Mouse (Mus musculus) liver, postnatal 0 days (tissue): Measurements from ENCODE around the gene Rad51b. TPM values are rescaled to one million over a fixed set of nuclear protein-coding genes. Genes with fewer than 3 reads are reported as not detected.

Experiments
- ATAC-seq: fragments of 200-750 bp; cut with Nextera tagmentation; 2 replicates; pipeline ENCODE4 v1.8.0; 2017; ENCODE audit warnings: mild to moderate bottlenecking, moderate library complexity
- DNase-seq: peaks from one replicate; pipeline ENCODE4 v3.0.0-alpha.2; 2016
- H3K27ac ChIP-seq: fragments of 300-500 bp; sonication (generic); 2 replicates; pipeline ENCODE4 v1.5.1; 2014; ENCODE audit warnings: antibody characterized with exemption, moderate library complexity, mild to moderate bottlenecking, low read depth
- H3K27me3 ChIP-seq: fragments of 300-500 bp; sonication (generic); 2 replicates; pipeline ENCODE4 v1.6.1; 2014; ENCODE audit warnings: low read length, control low read depth, mixed read lengths; ENCODE audit not compliant: insufficient read depth
- H3K36me3 ChIP-seq: fragments of 300-500 bp; sonication (generic); replicated peaks from 2 replicates; pipeline ENCODE4 v1.6.1; 2014; ENCODE audit warnings: mild to moderate bottlenecking, control low read depth, low read length, moderate library complexity, mixed read lengths; ENCODE audit not compliant: insufficient read depth
- H3K4me1 ChIP-seq: fragments of 300-500 bp; sonication (generic); 2 replicates; pipeline ENCODE4 v1.6.1; 2014; ENCODE audit warnings: antibody characterized with exemption, mild to moderate bottlenecking, control low read depth; ENCODE audit not compliant: insufficient read depth
- H3K4me2 ChIP-seq: fragments of 300-500 bp; sonication (generic); 2 replicates; pipeline ENCODE4 v1.6.1; 2014; ENCODE audit warnings: low read depth, mild to moderate bottlenecking, low read length, moderate library complexity, mixed read lengths
- H3K4me3 ChIP-seq: fragments of 300-500 bp; sonication (generic); 2 replicates; pipeline ENCODE4 v1.5.1; 2014; ENCODE audit warnings: low read depth, low read length
- H3K9ac ChIP-seq: fragments of 300-500 bp; sonication (generic); replicated peaks from 2 replicates; pipeline ENCODE4 v1.6.1; 2014; ENCODE audit warnings: mild to moderate bottlenecking, moderate library complexity
- H3K9me3 ChIP-seq: fragments of 300-500 bp; sonication (generic); 2 replicates; pipeline ENCODE4 v1.6.1; 2016; ENCODE audit warnings: mild to moderate bottlenecking, control low read depth, low read length, mixed read lengths
- CTCF ChIP-seq: sonication (generic); IDR thresholded peaks from 2 replicates; pipeline ENCODE4 v1.5.1; 2016; ENCODE audit warnings: antibody characterized with exemption, low read depth
- EP300 ChIP-seq: IDR thresholded peaks from 2 replicates; pipeline ENCODE4 v1.6.1; 2016; ENCODE audit warnings: antibody characterized with exemption, low read depth, mild to moderate bottlenecking
- WGBS: fragments of 180-500 bp; shearing (Covaris S2); extraction: QIAGEN DNeasy Blood & Tissue Kit; methylation state at CpG from one replicate; pipeline ENCODE4 v1.1.7; 2014; ENCODE audit not compliant: insufficient replicate concordance; 5-methylcytosine and 5-hydroxymethylcytosine counted together
- polyA plus RNA-seq: library from polyadenylated mRNA; unstranded; fragments of >200 nt; fragmentation: Nextera tagmentation; extraction: Ambion mirVana; gene quantifications from 2 replicates; pipeline ENCODE4 v1.2.1, GENCODE M21; 2015

Rad51b gene
- polyA plus RNA-seq, 1 experiment from 2014 or later: 2.5 TPM

DNA sequence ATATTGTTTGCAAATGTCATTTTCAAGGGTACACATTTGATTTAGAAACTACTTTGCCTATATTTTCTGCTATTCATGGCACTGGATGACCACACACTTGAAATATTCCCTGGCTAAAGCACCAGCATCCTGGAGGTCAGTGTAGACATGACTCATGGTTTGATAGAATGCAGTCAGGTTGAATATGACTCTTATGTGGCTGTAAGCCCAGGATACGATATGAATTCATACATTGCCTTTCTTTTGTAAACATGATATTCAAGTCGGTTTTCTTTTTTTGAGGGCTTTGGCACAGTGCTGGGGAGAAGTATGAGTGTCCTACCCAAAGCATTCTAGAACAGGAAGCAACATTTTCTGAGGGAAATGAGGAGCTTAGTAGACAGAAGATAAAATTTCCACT is 174.8 kb downstream of the Rad51b start:
- Histone ChIP-seq H3K36me3 (no peaks in the 10 kb centered on the region), H3K9me3 (no peaks in the 10 kb centered on the region), H3K4me2 (no peak overlapping the region), H3K27ac (no peak overlapping the region), H3K4me3 (no peak overlapping the region), H3K27me3 (no peaks in the 10 kb centered on the region), H3K4me1 (no peaks in the 10 kb centered on the region), H3K9ac (no peak overlapping the region)
- no peak for DNase-seq
- 66% methylated on average over 2 of the region's 2 CpGs for WGBS
- no peak; the same call in 1 of the 2 replicates for ATAC-seq
- no peak for TF ChIP-seq CTCF
- TF ChIP-seq EP300: no peak

DNA sequence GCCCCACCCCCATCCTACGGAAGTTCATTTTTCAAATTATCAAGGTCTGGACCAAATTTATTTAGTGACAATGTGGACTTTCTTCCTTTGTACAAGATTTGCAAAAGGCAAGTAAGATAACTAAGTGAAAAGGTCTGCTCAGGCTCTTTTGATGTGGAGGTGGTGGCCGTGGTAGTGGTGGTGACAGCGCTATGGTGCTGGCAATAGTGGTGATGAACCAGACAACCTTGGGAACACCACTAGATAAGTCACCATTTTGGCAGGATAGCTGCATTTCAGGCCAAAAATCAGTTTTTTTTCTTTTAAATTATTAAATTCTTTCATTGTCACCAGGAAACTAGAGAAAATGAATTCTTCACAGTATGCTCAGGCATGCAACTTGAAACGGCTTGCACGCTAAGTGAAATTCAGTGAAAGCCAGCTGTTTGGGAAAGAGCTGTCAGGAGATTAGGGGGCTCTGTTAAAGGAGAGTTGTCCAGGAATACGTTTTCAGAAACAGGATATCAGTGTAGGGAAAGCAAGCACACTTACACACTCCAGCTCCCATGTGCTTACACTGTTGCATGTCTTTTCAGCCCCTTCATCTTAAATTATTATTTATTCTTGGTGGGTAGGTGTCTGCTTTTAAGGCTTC is 179.4 kb downstream of the Rad51b start:
- ATAC-seq (no peak), DNase-seq (no peak)
- Histone ChIP-seq H3K9me3 (no peaks in the 10 kb centered on the region), H3K9ac (no peak overlapping the region), H3K4me2 (no peak overlapping the region), H3K4me1 (no peaks in the 10 kb centered on the region), H3K4me3 (no peak overlapping the region), H3K36me3 (no peaks in the 10 kb centered on the region), H3K27ac (no peak overlapping the region), H3K27me3 (no peaks in the 10 kb centered on the region)
- WGBS: 80% methylated on average over 6 of the region's 6 CpGs
- no peak for TF ChIP-seq CTCF
- no peak for TF ChIP-seq EP300

DNA sequence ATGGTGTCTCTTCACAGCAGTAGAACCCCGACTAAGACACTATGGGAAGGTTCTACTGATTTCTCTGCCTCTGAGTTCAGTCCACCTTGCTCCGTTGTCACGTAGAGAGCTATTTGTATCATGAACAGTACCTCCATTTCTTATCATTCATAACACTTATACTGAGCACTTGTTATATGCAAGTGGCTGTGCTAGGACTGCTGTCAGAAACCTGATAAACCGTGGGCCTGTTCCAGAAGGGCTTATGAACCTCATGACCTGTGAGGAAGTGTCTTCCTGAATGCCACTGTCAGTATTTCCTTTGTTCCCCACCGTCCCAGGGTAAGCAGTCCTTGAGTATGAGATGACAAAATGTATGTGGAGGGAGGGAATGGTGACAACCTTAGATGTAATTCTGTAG is 181.7 kb downstream of the Rad51b start:
- no peaks in the 10 kb centered on the region for H3K27me3 ChIP-seq
- no peak overlapping the region for H3K4me2 ChIP-seq
- no peak for TF ChIP-seq EP300
- TF ChIP-seq CTCF: no peak
- H3K4me3 ChIP-seq: no peak overlapping the region
- WGBS: 68% methylated on average over 5 of the region's 5 CpGs
- no peaks in the 10 kb centered on the region for H3K9me3 ChIP-seq
- H3K36me3 ChIP-seq: no peaks in the 10 kb centered on the region
- H3K4me1 ChIP-seq: no peaks in the 10 kb centered on the region
- DNase-seq: no peak
- H3K9ac ChIP-seq: no peak overlapping the region
- ATAC-seq: no peak
- H3K27ac ChIP-seq: no peak overlapping the region

DNA sequence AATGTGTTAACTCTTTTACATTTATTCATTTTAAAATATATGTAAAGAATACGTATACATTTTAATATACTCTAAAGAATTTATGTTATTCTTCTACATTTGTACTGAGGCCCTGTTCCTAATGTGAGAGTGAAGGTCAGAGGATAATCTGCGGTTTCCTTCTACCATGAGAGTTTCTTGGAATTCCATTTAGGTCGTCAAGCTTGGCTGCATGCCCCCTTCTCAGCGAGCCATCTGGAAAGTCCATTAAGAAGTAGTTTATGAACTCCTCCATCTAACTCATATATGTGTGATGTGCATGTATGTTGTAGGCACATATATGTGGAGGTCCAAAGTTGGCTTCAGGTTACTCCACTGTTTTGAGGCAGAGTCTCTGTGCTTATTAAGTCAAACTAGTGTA is 188.4 kb downstream of the Rad51b start:
- DNase-seq (no peak), ATAC-seq (no peak)
- H3K4me2 ChIP-seq: no peak overlapping the region
- no peaks in the 10 kb centered on the region for H3K36me3 ChIP-seq
- no peak overlapping the region for H3K27ac ChIP-seq
- H3K4me1 ChIP-seq: no peaks in the 10 kb centered on the region
- 82% methylated on average over 4 of the region's 4 CpGs for WGBS
- TF ChIP-seq EP300 (no peak), CTCF (no peak)
- H3K27me3 ChIP-seq: no peaks in the 10 kb centered on the region
- H3K9ac ChIP-seq: no peak overlapping the region
- H3K4me3 ChIP-seq: no peak overlapping the region
- H3K9me3 ChIP-seq: no peaks in the 10 kb centered on the region

DNA sequence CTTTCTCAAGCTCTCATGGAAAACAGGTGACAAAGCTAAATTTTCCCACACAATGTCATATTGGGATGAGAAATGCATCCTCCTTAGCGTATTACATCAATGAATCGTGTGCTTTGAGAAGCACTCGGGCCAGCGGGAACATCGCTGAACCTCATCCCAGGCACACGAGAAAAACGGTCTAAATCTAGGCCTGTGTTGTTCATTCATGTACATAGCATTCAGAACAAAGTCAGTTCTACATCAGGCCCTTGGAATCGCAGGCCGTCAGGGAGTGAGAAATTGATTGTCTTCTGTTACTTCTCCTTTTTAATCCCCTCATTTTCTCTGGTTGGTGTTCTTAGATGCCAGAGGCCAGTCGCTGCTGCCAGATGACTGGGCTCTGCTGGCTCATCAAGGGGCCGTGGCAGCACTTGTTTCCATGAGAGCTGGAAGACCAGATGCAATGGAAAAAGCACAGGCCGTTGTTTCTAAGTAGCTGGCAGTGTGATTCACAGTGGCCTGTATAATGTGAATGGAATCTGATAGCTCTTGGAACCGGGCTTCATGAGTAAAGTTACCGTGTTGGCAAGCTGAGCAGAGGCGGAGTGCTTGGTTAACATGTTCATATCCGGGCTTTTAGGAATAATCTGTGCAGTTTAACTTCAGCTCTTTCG is 191.6 kb downstream of the Rad51b start:
- WGBS: 85% methylated on average over 17 of the region's 17 CpGs
- no peak overlapping the region for H3K4me3 ChIP-seq
- ATAC-seq (no peak), DNase-seq (no peak)
- no peak overlapping the region for H3K4me2 ChIP-seq
- no peak for TF ChIP-seq EP300
- no peak for TF ChIP-seq CTCF
- no peaks in the 10 kb centered on the region for H3K27me3 ChIP-seq
- H3K9me3 ChIP-seq: no peaks in the 10 kb centered on the region
- no peak overlapping the region for H3K27ac ChIP-seq
- no peaks in the 10 kb centered on the region for H3K36me3 ChIP-seq
- no peaks in the 10 kb centered on the region for H3K4me1 ChIP-seq
- H3K9ac ChIP-seq: no peak overlapping the region

DNA sequence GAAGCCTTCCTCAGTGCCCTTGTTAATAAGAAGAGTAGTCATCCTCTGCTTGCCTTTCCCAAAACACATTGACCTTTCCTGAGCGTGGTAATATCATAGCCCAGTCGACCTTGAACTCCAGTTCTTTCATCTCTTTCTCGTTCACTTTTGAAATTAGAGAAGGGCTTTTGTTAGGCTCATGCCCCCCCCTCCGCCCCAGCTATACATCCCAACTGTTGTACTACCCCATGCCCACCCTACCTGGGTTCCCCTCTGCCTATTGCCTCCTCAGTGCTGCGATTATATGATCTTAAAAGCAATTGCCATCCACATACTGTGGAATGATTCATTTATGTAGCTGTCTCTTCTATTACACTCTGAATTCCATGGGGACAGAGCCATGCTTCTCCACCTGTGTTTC is 193.5 kb downstream of the Rad51b start:
- no peaks in the 10 kb centered on the region for H3K4me1 ChIP-seq
- 75% methylated on average over 5 of the region's 5 CpGs for WGBS
- H3K36me3 ChIP-seq: no peaks in the 10 kb centered on the region
- no peak overlapping the region for H3K4me2 ChIP-seq
- no peak for ATAC-seq
- no peak overlapping the region for H3K4me3 ChIP-seq
- TF ChIP-seq EP300 (no peak), CTCF (no peak)
- no peaks in the 10 kb centered on the region for H3K27me3 ChIP-seq
- H3K9ac ChIP-seq: no peak overlapping the region
- H3K9me3 ChIP-seq: no peaks in the 10 kb centered on the region
- H3K27ac ChIP-seq: no peak overlapping the region
- DNase-seq: no peak
